Mouse (Mus musculus) embryo, embryonic 11.5 days (tissue): ENCODE results near the gene Ivd.

Experiments used
- DNase-seq: peaks from one replicate; pipeline ENCODE4 v3.0.0-alpha.2; 2012; ENCODE audit warnings: low read depth, low spot score

Ivd gene

DNA sequence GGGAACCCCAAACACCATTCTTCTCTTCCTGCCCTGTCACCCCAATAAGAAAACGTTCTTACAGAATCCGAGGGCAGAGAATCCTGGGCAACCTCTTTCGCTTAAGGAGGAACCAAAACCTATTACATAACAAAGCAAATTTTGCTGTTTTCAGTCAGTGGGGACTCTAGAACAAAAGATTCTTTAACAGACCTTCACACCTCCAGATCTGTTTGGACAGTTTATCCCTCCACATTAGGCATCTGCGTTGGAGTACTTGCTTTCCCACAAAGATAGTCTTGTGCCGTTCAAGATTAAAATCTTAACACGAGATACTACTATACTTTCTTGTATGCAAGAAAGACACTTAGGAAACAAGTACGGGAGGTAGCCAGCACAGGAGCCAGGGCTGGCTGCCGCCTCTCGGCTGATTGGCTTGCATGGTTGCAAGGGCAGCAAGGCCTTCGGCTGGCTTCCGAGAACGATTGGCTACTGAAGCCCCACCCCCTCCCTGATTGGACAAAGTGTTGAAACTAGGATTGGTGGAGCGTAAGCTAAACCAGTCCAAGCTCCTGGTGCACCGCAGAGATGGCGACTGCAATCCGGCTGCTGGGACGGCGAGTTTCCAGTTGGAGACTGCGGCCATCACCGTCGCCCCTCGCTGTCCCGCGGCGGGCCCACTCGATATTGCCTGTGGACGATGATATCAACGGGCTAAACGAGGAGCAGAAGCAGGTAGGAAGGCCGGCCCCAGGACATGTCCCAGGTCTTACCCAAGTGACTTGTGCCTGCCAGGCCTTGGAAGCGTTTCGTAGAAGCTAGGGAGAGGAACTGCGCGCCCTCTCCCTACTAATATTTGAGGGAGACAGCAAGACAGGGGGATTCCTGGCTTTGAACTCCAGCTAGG lies at the start of gene Ivd:
TSS of gene Ivd (plus strand) at position 501 of the 886 bp plus-strand sequence.
- DNase-seq: peak; percentile 89

DNA sequence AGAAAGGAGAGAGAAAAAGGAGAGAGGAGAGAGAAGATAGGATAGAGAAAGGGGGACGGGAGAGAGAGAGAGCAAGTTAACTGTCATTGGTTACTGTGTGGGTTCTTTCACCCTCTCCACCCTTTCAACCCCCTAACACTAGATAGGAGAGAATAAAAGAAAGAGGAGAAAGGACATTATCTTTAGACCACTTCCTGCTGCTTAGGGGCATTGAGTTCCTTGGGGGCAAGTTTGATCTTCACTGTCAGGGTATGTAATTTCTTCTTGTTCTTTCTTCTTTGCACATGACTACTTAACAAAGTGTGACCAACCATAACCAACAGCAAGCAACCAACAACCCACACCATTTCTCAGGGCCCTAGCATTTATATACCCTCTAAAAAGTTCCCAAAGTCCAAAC lies 49.0 kb upstream of the Ivd start:
- no peak for DNase-seq

DNA sequence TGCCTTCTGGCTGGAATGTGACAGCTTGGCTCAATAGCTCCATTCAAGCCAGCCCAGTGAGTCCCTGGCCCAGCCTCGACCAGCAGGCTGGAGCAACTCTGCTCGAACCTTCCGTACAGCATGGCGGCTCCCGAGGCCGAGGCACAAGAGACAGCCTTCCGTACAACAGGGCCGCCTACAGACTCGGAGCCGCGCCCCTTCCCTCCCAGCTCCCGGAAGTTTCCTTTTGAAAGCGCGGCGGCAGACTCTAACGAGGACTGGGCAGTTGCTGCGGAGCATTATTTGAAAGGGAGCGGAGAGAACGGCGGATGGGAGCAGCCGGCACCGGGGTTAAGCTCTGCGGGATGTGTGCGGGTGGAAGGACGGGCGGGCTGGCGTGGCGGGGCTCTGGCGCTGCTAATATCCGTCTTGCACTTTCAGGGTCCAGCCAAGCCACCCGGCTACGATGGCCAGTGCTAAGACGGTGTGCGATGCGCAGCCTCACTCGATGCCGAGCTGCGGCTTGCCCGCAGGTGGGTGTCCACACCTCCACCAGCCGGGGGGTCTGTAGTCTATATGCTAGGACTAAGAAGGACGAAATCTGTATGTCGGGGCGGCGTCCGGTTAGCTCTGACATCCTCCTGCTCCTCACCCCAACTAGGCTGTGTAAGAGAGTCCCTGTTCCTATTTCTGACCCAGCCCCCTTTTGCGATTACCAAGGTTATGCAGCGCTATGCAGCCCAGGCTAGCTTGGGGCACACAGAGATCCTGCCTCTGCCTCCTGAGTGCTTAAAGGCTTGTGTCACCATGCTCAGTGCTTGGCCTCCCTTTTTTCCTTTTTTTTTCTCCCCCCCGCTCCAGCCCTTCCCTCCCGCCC lies 47.5 kb upstream of the Ivd start, which contains the start of gene Knstrn:
TSS of gene Knstrn (plus strand) at position 23 of the 856 bp plus-strand sequence.
- peak; percentile 80 for DNase-seq

DNA sequence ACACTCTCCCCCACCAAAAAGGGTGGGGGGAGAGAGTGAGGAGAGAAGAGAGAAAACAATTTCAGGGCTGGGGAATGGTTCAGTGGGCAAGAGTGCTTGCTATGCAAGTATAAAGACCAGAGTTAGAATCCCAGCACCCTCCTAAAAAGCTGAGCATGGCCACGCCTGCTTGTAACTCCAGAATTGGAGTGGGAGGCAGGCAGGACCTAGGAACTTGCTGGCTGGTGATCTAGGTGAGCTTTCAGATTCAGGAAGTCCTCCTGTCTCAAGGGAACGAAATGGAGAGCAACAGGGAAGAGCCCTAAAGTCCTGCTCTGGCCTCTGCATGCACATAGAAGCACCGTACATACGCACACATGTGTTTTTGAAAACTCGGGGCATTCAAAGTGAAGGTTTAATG lies 39.0 kb upstream of the Ivd start:
- no peak for DNase-seq

DNA sequence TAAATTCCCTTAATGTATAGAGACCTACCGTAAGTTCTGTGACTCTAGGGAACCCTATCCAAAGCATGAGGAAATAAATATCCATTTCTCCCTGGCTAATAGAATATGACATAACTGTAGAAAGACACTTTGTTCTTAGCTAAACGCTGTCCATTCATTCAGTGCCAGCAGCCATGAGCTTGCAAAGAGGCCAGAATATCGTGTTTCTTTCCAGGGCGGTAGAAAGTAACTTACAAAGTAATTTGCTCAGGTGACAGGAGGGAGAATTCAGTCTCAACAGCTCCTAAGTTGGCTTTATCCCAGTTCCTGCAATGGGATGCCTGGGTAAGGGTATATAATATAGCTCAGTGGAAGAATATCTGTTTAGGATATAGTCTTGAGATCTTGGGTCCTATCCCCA lies 37.4 kb upstream of the Ivd start:
- no peak for DNase-seq

DNA sequence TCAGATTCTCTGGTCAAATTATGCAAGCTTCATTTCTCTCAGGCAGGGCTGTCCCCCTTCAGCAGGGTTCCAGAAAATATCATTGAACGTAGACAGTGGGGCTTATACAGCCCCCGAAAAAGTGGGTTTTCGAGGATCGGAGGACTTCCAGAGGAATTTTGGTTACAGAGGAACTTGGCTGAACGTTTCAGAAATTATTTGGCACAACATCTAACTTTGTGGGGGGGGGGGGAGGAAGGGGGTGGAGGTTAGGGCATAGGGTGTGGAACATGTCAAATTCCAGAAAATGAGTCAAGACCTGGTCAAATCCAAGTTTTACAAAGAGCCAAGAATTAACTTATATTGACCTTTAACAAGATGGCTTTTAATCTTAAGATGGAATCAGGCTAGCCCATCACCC lies 32.7 kb upstream of the Ivd start:
- no peak for DNase-seq

DNA sequence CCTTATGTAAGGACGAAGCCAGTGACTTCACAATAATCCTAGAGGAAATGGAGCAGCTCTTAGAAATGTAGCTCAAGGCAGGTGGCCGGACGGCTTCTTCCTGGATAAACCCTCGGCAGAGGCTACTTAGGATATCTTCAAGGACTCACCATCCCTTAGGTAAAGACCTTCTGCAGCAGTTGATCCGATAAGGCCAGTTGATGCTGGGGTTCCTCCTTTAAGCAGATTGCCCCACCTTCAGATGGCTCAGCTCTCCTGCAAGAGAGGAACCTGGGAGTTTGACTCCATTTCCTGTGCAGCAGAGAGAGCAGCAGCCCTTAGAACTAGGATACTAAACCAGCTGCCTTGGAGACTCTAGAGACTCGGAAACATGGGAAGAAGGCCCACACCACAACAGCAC lies 27.7 kb upstream of the Ivd start:
- DNase-seq: no peak

DNA sequence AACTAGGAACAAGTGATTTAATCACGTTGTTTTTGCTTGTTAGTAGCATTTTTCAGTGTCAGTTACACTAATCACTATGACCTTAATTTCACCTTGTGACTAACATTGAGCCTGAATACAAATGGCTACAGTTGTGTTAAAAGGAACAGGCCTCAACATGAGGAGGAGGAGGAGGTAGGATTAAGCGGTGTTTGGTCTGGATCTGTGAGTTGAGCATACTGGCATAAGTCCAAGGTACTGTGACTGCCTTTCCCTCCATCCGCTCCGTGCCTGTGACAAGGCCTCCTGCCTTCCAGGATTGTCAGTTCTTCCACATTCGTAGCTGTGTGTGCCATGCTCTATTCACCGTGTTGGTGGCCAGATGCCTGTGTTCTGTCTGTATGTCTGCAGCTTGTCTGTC lies 26.6 kb upstream of the Ivd start:
- no peak for DNase-seq

DNA sequence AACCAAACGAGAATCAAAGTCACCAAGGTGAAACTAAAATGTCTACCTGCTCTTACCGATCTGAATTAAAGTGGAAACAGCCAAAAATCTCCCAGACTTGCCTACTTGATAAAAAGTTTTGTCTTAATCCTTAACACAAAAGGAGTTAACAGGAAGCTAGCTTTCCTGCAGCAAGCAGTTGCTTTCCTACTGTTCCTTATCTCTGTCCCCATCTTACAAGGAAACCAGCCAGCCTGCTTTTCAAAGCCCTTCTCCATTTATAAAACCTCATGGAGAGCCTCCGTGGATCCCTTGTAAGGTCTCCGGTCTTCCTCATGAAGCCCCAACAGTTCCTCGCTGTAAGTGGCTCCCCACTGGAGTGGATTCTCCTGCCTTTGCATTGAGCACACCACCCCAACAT lies 23.4 kb upstream of the Ivd start:
- DNase-seq: no peak

DNA sequence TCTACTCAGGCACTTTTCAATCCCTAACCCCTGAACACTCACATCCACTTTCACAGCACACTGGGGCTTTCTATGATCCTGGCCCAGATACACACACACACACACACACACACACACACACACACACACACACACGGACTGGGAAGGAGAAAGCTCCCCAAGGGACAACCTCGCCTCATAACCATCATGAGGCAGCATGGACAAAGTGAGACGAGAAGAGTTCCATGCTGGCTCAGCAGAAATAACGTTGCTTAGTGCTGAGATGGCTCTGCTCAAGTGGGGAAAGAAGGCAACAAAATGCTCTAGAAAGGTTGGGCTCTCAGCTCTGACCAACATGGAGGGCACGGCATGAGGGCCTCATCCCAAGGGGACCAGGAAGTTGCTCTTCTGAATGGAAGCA lies 20.6 kb upstream of the Ivd start:
- DNase-seq: no peak

DNA sequence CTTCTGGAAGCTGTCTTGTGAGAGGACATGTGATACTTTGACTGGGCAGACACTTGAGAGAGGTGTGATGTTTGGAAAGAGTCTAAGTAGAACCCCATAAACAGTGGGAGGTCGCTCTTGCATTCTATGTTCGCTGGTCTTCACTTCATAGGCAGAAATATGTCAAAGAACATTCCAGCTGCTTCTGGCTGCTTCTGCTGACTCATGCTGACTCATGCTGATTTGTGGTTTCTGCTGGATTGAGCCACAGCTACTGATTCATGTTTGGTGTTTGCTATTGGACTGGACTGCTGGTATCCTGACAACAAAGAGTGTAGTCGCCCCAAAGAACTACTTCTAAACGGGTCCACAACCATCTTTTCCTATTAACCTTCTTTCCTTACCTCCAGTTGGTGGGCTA lies 20.0 kb upstream of the Ivd start:
- no peak for DNase-seq

DNA sequence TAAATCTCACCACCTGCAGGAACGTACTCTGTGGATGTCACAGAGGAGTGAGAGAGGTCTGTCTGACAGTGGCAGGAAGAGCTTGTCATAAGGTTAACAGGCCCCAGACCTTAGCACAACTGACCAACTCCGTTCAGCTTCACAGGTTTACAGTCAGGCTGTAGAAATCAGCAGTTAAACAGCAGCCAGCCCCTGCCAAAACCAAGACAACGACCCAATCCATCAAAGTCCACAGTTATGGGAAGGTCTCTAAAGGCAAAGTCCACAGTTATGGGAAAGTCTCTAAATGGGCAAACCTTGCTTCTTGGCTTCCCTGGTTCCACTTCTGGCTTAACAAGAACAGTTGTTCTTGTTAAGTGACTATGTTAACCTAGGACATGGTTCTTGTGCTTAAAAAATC lies 17.3 kb upstream of the Ivd start:
- no peak for DNase-seq

DNA sequence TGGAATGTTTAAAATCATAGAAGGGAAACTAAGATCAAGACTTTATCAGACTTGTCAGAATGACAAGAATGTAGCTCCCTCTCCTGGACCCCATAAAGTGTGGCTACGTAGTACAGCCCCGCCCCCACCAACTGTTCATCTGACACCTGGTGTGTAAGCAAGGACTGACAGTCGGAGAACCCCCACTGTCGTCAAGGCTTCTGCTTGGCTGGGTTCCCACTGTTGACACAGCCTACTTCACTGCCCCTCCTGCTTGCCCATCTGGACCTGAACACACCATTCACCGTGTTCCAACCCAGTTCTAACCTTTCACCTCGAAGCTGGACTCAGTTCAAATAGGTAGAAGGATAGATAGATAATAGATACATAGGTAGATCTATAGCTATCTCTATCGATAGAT lies 15.5 kb upstream of the Ivd start:
- DNase-seq: no peak

DNA sequence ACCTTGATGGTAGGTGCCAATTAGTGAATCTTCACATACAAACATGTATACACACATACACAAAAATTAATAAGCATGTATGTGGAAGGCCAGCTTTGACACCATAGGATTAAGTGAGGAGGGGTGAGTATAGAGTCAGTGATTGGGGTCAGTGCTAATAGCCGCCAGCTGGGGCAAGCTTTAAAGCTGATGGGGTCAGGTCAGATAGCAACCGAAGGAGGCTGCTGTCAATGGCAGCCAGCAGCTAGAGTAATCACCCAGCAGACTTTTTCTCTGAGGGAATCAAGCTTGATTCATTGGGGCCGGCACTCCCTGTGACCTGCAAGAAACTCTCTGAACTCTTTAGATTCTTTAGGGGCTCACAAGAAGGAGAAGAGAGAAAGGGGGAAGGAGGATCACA lies 10.0 kb upstream of the Ivd start:
- no peak for DNase-seq

DNA sequence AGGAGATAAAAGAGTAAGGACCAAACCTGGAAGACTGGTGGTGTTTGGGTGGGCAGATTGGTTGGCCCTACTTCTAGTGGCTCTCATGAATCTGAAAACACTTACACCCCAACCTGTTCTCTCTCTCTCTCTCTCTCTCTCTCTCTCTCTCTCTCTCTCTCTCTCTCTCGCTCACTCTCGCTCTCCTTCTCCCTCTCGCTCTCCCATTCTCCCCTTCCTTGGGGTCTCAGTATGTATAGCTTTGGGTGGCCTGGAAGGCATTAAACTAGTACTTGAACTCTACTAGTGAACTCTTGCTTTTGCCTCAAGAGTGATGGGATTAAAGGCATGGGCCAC lies 554 bp downstream of the Ivd start:
- DNase-seq: no peak

DNA sequence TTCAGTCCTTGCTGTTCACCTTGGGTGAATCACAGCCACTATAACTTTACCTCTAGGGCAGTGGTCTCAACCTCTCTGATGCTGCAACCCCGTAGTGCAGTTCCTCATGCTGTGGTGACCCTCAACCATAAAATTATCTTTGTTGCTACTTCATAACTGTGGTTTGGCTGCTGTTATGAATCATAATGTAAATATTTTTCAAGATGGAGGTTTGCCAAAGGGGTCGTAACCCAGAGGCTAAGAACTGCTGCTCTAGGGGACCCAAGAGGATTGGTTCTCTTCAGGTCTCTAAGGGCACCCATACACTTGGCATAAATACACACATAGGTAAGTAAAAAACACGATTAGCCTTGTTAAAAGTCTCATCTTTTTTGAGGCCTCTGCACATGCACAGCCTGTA lies 8.8 kb downstream of the Ivd start:
- no peak for DNase-seq

DNA sequence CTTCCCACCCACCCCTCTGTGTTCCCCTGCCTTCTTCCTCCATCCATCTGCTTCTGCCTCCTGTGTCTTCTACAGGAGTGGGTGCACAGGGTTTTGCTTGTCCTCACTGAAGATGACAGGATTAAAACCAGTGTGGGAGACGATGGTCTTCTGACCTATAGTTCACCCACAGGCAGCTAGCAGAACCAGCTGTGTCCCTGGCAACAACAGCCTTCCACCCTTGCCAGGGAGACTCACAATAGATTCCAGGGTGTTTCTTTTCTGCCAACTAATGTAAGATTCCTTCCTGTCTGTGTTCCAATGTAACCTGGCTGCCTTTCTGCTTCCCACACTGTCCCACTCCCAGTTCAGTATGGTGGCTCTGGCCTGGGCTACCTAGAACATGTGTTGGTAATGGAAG lies 9.3 kb downstream of the Ivd start:
- DNase-seq: no peak

DNA sequence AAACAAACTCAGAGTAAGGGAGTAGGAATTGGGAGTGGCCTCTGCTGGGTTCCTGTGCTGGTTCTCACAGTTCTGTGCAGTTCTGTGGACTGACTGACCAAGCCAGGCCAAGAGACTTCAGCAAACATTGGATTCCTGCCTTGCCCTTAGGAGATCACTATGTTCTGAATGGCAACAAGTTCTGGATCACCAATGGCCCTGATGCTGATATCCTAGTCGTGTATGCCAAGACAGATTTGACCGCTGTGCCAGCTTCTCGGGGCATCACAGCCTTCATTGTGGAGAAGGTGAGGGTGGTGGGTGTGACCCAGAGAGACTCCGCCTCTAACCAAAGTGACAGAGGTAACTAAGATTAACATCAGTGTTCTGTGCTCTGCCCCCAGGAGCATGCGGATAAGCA lies 11.3 kb downstream of the Ivd start:
- DNase-seq: no peak

DNA sequence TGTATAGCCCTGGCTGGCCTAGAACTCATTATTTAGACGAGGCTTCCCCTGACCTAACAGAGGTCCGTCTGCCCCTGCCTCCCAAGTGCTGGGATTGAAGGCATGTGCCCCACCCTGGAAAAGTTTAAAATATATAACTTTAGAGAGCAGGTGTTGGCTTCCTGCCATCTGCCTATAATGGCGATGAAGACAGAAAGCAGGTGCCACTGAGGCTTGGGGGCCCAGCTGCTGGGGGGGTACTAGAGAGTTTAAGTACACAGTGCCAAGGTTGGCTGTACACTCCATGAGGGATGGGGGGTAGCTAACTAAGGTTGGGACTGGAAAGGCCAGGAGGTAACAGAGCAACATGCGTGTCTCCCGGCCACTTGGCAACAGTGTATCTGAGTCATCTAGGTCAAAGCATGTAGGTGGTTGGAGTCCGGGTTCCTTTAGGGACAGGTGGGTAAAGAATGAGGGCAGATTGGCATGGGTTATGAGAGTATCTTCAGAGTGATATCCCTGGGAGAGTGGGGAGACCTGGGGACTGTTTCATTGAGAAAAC lies 12.2 kb downstream of the Ivd start:
- DNase-seq: no peak

DNA sequence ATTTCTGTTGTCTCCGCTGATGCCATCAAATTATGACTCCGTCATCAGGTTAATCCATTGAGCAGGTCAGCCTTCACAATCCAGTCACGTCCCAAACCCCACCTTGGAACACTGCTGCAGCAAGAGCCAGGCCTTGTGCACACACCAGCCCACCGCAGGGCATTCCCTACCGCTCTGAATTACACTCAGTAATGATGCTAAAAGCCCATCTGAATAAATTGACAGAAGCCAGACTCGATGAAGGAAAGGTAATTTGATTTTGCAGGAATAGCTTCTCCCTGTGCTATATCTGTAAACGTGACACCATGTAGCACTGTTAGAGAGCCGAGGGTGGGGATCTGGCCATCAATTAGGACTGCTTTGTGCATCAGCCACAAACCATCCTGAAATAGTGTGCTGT lies 13.6 kb downstream of the Ivd start:
- no peak for DNase-seq

DNA sequence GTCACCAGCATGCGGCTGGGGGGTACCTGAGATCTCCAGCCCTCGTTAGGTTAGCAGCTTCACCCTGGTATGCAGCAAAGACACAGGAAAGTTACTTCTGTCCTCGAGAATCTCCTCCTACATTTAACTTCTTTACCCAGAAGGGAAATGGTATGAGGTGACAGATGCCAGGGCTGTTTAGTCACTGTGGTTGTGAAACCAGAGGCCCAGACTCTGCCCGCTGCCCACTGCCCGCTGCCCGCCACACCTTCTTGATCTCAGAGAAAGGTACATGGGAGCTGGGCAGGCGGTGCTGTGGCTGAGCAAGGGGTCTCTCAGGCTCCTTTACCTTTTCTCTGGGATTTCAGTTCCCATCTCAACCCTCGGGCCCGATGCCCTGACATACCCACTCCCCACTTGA lies 14.7 kb downstream of the Ivd start:
- no peak for DNase-seq

DNA sequence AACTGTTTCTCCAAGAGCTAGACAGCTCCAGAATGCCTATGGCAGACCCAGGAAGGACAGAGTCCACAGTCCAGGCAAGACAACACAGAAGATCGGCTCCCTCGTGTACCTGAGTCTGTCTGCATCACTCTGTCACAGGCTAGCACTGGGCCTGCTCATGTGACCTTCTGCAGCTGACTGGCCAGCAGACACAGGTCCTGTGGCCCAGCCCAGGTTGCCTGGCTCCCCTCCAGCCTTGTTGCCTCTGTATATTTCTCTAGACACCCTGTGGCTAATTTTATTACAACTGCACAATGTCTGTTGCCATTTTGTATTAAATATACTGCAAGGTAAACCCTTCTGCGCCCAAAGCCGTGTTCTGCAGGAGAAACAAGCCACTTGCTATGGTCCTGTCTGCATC lies 19.3 kb downstream of the Ivd start:
- DNase-seq: no peak

DNA sequence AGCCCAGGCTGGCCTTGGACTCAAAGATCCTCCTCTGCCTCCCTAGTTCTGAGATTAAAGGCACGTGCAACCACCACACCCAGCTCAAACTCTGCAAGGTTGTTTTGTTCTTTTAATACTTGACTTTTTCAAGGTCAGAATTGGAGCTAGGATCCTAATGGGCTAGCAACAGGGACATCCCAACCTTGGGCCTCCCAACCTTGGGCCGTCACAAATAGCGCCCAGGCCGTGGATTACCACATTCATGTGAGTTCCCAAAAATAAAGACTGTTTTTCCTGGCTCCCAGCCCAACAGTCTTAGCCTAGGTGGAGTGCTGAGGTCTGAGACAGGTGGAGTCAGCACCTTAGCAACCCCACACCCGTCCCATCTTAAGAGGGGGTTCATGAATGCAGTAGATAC lies 20.2 kb downstream of the Ivd start:
- no peak for DNase-seq
